Mouse (Mus musculus) cerebellum, postnatal 36 days (tissue): ENCODE data around the gene Elobl.

Experiments used
- DNase-seq, 2 experiments: peaks; one replicate each; pipeline ENCODE4 v3.0.0; 2021 to 2022; ENCODE audit warnings: mixed read lengths in 2 of 2

Elobl gene

GRCm38 (mm10) chr11:88933030-88933429 lies 33.7 kb downstream of the Elobl start:
- DNase-seq: no peak

DNA sequence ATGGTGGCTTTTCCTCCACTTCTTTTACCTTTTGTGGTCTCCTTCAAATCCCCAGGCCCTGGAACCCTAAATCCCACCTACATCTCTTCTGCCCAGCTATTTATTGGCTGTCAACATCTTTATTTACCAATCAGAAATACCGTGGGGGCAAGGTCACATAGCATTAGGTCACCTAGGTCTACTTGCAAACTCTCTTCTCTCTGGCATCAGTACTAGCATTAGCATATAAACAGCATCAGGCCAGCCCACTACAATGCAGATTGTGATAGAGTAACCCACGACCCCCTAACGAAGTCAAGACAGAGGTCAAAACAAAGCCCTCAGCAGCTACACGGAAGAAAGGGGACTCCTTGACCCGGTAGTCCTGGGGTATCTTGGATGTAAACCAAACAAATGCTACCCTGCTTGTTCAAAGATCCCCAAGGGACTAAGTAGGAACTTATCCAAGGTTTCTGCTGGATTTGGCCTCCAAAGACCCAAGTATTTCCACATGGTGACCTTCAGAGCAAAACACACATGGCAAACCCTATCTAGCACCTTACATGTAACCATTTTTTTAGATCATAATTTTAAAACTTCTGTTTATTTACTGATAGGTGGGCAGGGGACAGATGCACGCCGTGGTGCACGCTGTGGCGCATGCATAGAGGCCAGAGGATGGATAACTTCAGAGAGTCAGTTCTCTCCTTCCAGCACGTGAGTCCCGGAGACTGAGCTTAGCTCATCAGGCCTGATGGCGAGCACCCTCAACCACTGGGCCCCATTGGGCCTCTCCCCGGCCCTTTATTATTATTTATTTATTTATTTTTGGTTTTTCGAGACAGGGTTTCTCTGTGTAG lies 34.8 kb downstream of the Elobl start:
- DNase-seq: no peak

DNA sequence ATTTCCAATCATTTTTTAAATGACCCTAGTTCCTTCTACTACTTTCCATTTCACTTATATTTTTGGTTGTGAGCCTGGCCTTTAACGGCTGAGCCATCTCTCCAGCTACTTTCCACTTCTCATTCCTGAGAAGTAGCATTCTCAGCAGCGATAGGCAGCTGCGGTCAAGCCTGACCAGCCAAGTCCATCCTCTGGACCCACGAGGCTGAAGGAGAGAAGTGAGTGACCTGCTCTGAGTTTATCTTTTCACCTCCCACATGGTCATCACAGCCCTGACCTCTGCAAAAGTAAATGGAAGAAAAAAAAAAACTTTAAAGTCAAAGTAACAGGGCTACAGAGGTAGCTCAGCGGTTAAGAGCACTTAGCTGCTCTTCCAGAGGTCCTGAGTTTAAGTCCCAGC lies 40.2 kb downstream of the Elobl start:
- DNase-seq: no peak
